Mouse (Mus musculus): ENCODE data around the gene Ccne1. TPM values are rescaled to one million over a fixed set of nuclear protein-coding genes. Genes with fewer than 3 reads are reported as not detected.

Ccne1 gene
- total and polyA plus RNA-seq, 2 experiments from 2014 or later, result 9.0 to 16.3 TPM

DNA sequence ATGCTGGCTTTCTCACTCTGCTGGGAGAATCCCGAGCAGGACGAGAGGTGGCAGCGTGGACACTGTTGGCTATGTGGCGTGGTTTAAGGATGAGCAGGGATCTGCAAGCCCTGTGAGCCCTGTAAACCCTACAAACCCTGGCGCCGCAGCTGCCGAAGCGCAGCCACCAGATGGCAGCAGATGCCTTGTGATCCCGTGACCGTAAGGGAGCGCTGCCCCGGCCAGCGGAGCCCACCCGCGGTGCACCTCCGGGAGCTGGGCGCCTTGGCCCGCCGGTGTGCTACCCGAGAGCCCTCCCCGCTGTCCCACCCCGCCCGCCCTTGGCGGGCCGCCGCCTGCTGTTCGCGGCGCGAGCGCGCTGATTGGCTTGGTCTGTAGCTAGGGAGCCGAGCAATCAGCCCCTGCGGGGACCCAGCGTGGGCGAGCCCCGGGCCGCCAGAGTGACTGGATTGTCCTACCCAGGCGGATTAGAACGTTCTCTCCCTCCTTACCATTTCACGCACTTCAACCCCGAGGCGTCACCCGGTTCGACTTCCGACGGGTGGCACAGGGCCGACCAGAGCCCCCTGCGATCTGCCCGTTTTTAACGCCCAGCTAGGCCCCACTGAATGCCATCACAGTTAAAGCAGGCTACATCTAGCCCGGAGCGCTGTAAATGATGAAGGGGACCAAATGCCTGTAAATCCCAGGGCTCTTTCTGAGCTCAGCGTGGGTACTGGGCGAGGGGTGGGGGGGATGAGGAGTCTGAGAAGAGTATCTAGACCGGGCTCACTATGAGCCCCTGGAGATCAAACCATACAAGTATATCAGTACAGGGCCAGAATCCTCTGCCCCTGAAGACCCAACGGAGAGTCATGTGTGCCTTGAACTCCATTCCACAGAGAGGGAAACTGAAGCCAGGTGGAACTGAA, 46.0 kb downstream of the Ccne1 start:
- Histone ChIP-seq H3K4me3 (ENCODE audit: low read depth, low read length) (peak overlapping the region; percentile 57), H3K27ac (ENCODE audit: low read depth) (no peak overlapping the region)
- ATAC-seq (ENCODE audit: insufficient read depth, low read depth), result peak; percentile 88

DNA sequence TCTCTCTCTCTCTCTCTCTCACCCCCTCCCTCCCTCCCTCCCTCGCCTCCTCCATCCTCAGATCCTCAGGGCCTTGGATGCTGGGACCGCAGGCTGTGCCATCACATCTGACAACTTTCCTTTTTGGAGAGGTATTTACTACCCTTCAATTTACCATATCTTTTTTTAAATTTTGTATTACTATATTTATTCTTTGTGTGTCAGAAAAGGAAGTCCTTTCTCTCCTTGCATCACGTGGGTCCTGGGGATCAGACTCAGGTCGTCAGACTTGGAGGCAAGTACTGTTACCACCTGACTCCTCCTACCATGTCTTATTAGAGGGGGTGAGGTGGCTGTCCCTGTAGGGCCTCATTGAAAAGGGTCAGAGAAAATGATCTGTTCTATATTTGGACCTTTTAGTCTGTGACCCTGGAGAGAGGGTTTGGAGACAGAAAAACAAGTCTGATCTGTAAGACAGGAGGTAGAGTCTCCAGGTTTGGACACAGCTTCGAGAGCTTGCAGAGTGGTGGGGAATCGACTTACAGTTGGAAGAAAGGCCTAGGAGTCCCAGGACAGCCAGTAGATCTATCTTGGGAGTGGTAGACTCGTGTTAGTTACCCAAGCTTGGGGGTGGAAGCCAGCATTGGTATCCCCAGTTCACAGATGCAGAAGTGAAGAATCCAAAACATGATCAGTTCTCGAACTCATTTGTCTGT, 47.6 kb downstream of the Ccne1 start:
- Histone ChIP-seq H3K27me3 (ENCODE audit: control insufficient read depth, insufficient read depth, low read length) (no peaks in the 10 kb centered on the region), H3K27ac (ENCODE audit: low read depth) (no peak overlapping the region), H3K36me3 (replicated peaks; ENCODE audit: control insufficient read depth, insufficient read depth, low read length) (no peaks in the 10 kb centered on the region), H3K4me2 (ENCODE audit: low read depth, low read length) (no peak overlapping the region), H3K4me1 (ENCODE audit: control insufficient read depth, insufficient read depth) (peaks cover 9% of the 10 kb centered on the region; the same call in 1 of the 2 replicates), H3K9ac (replicated peaks; ENCODE audit: low read depth, low read length) (no peak overlapping the region), H3K9me3 (replicated peaks; ENCODE audit: control insufficient read depth, low read length) (no peaks in the 10 kb centered on the region), H3K4me3 (ENCODE audit: low read depth, low read length) (no peak overlapping the region)
- ATAC-seq (ENCODE audit: insufficient read depth, low read depth), result no peak
- DNase-seq (ENCODE audit: low spot score), result no peak
- WGBS, result 60% methylated on average over 8 of the region's 8 CpGs
- TF ChIP-seq EP300 (IDR thresholded peaks at IDR 0.05; ENCODE audit: low read depth) (no peak), CTCF (IDR thresholded peaks at IDR 0.05; ENCODE audit: low read depth) (no peak)

More for the DNA sequence above, 46.0 kb downstream of the Ccne1 start:
- Histone ChIP-seq H3K36me3 (replicated peaks; ENCODE audit: control insufficient read depth, insufficient read depth, low read length) (no peaks in the 10 kb centered on the region), H3K4me1 (ENCODE audit: control insufficient read depth, insufficient read depth) (peaks cover 9% of the 10 kb centered on the region; the same call in 1 of the 2 replicates), H3K27me3 (ENCODE audit: control insufficient read depth, insufficient read depth, low read length) (no peaks in the 10 kb centered on the region), H3K9me3 (replicated peaks; ENCODE audit: control insufficient read depth, low read length) (no peaks in the 10 kb centered on the region), H3K9ac (replicated peaks; ENCODE audit: low read depth, low read length) (peak overlapping the region; percentile 52), H3K4me2 (ENCODE audit: low read depth, low read length) (peak overlapping the region; percentile 96)
- TF ChIP-seq EP300 (IDR thresholded peaks at IDR 0.05; ENCODE audit: low read depth) (no peak), CTCF (IDR thresholded peaks at IDR 0.05; ENCODE audit: low read depth) (peak; percentile 87)
- WGBS, result 2% methylated on average over 57 of the region's 57 CpGs
- DNase-seq (ENCODE audit: low spot score), result peak; percentile 83

DNA sequence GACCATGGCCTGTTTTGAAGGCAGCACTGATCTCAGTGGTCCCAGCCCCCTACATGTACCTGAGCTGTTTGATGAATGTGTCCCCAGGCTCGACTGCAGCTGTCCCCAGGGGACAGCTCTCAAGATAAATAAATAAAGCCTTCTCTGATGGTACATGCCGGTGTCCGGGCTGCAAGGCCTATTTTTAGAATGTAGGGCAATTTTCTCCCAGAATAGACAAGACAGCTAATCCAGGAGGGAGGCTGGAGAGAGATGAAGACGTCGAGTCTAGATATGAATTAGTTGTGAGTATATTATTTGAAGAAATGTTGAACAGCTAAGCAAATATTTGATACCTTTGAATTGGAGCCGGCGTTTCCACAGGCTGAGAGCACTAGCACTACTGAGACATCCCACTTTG, 48.2 kb downstream of the Ccne1 start:
- Histone ChIP-seq H3K9me3 (replicated peaks; ENCODE audit: control insufficient read depth, low read length) (no peaks in the 10 kb centered on the region), H3K4me2 (ENCODE audit: low read depth, low read length) (no peak overlapping the region), H3K4me1 (ENCODE audit: control insufficient read depth, insufficient read depth) (peaks cover 9% of the 10 kb centered on the region; the same call in 1 of the 2 replicates), H3K27ac (ENCODE audit: low read depth) (no peak overlapping the region), H3K36me3 (replicated peaks; ENCODE audit: control insufficient read depth, insufficient read depth, low read length) (no peaks in the 10 kb centered on the region), H3K4me3 (ENCODE audit: low read depth, low read length) (no peak overlapping the region), H3K9ac (replicated peaks; ENCODE audit: low read depth, low read length) (no peak overlapping the region), H3K27me3 (ENCODE audit: control insufficient read depth, insufficient read depth, low read length) (no peaks in the 10 kb centered on the region)
- DNase-seq (ENCODE audit: low spot score) (peak; percentile 23), ATAC-seq (ENCODE audit: insufficient read depth, low read depth) (no peak)
- TF ChIP-seq EP300 (IDR thresholded peaks at IDR 0.05; ENCODE audit: low read depth), result no peak
- no peak for TF ChIP-seq CTCF (IDR thresholded peaks at IDR 0.05; ENCODE audit: low read depth)
- 33% methylated on average over 7 of the region's 7 CpGs for WGBS

DNA sequence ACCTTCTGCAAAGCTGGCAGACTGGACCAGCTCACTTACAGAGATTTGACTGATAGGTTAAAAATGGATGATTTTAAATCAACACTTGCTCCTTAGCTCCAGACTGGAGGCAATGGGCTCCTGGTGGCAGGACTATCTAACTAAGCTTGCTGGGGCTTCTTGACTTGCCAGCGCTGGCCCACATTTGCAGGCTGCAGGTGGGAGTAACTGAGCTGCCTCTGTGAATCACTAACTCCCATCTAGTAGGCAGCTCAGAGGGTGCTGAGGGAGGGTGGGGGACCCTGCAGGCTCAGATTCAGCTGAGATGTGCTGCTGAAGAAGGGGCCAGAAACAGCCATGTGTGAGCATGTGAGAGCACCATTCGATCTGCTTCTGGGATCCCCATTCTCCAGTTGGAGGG, 51.3 kb downstream of the Ccne1 start:
- Histone ChIP-seq H3K4me3 (ENCODE audit: low read depth, low read length) (no peak overlapping the region), H3K9me3 (replicated peaks; ENCODE audit: control insufficient read depth, low read length) (no peaks in the 10 kb centered on the region), H3K36me3 (replicated peaks; ENCODE audit: control insufficient read depth, insufficient read depth, low read length) (no peaks in the 10 kb centered on the region), H3K9ac (replicated peaks; ENCODE audit: low read depth, low read length) (no peak overlapping the region), H3K27ac (ENCODE audit: low read depth) (no peak overlapping the region), H3K4me1 (ENCODE audit: control insufficient read depth, insufficient read depth) (peaks cover 9% of the 10 kb centered on the region; the same call in 1 of the 2 replicates), H3K4me2 (ENCODE audit: low read depth, low read length) (no peak overlapping the region), H3K27me3 (ENCODE audit: control insufficient read depth, insufficient read depth, low read length) (no peaks in the 10 kb centered on the region)
- TF ChIP-seq CTCF (IDR thresholded peaks at IDR 0.05; ENCODE audit: low read depth), result no peak
- no peak for TF ChIP-seq EP300 (IDR thresholded peaks at IDR 0.05; ENCODE audit: low read depth)
- WGBS, result 69% methylated on average over 2 of the region's 2 CpGs
- ATAC-seq (ENCODE audit: insufficient read depth, low read depth), result no peak
- DNase-seq (ENCODE audit: low spot score), result no peak

DNA sequence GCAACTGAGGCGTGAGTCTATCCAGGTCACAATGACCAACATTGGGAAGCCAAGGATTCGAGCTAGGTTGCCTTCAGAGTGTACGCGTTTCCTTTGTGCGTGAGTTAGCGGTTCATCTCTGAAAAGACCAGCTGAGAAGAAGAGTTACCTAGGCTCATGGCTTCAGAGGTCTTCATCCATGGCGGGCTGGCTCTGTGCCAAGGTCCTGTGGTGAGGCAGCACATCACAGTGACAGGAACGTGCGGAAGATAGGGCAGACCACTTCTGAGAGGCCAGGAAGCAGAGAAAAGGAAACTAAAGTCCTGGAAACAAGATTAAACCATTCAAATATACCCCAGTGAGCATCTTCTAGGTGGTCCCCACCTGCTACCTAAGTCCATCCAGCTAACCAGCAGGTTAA, 53.1 kb downstream of the Ccne1 start:
- Histone ChIP-seq H3K4me1 (ENCODE audit: control insufficient read depth, insufficient read depth) (peaks cover 6% of the 10 kb centered on the region; the same call in 1 of the 2 replicates), H3K4me2 (ENCODE audit: low read depth, low read length) (no peak overlapping the region), H3K9me3 (replicated peaks; ENCODE audit: control insufficient read depth, low read length) (no peaks in the 10 kb centered on the region), H3K4me3 (ENCODE audit: low read depth, low read length) (no peak overlapping the region), H3K27ac (ENCODE audit: low read depth) (no peak overlapping the region), H3K36me3 (replicated peaks; ENCODE audit: control insufficient read depth, insufficient read depth, low read length) (no peaks in the 10 kb centered on the region), H3K9ac (replicated peaks; ENCODE audit: low read depth, low read length) (no peak overlapping the region), H3K27me3 (ENCODE audit: control insufficient read depth, insufficient read depth, low read length) (no peaks in the 10 kb centered on the region)
- ATAC-seq (ENCODE audit: insufficient read depth, low read depth), result no peak
- WGBS, result 79% methylated on average over 9 of the region's 9 CpGs
- TF ChIP-seq CTCF (IDR thresholded peaks at IDR 0.05; ENCODE audit: low read depth), result no peak
- no peak for TF ChIP-seq EP300 (IDR thresholded peaks at IDR 0.05; ENCODE audit: low read depth)
- DNase-seq (ENCODE audit: low spot score), result no peak

Other genes with a start within 250 kb of the Ccne1 start
- gene Uri1, start 84.0 kb downstream of the Ccne1 start, total RNA-seq (2014; rRNA removed; ENCODE audit: low replicate concordance), result 22.2 and 23.7 TPM in 2 replicates
- 23.4 and 25.3 TPM in 2 replicates for gene Uri1, start 84.0 kb downstream of the Ccne1 start, polyA plus RNA-seq (2015; fragmentation: Nextera tagmentation; extraction: Ambion mirVana)
- gene 1600014C10Rik, start 75.7 kb upstream of the Ccne1 start, total RNA-seq (2014; rRNA removed; ENCODE audit: low replicate concordance), result 15.9 and 17.5 TPM in 2 replicates
- 16.5 and 19.1 TPM in 2 replicates for gene 1600014C10Rik, start 75.7 kb upstream of the Ccne1 start, polyA plus RNA-seq (2015; fragmentation: Nextera tagmentation; extraction: Ambion mirVana)
- gene Plekhf1, start 120.5 kb upstream of the Ccne1 start, total RNA-seq (2014; rRNA removed; ENCODE audit: low replicate concordance), result 6.3 and 17.5 TPM in 2 replicates
- 6.6 and 8.6 TPM in 2 replicates for gene Plekhf1, start 120.5 kb upstream of the Ccne1 start, polyA plus RNA-seq (2015; fragmentation: Nextera tagmentation; extraction: Ambion mirVana)
- gene Pop4, start 163.9 kb upstream of the Ccne1 start, total RNA-seq (2014; rRNA removed; ENCODE audit: low replicate concordance), result 27.7 and 29.2 TPM in 2 replicates
- gene Pop4, start 163.9 kb upstream of the Ccne1 start, polyA plus RNA-seq (2015; fragmentation: Nextera tagmentation; extraction: Ambion mirVana), result 26.3 TPM in 2 replicates

All from heart, postnatal 0 days (tissue).